8 mouse cellular contexts compared by ENCODE assay signal in the genomic region with DNA sequence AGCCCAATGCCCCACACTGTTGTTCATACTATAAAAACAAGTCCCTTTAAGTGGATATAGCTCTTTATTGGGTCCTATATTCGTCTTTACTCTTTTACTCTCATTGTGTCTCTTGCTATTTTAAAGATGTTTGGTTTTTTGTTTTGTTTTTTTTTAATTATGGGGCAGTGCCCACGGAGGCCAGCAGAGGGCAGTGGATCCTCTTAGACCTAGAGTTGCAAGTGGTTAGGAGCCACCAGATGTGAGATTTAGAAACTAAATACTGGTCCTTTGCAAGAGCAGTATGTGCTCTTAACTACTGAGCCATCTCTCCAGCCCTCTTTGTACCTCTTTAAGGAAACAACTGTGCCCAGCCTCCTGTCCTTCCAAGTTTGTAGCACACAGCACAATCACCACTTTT. TPM values are rescaled to one million over a fixed set of nuclear protein-coding genes. Genes with fewer than 3 reads are reported as not detected.
DNase-seq lines count a peak whose midpoint lies in the region; ATAC-seq and TF ChIP-seq lines count a peak whose summit lies in the region.

No protein-coding gene starts in this region.

- no peaks in the 10 kb centered on the region for H3K4me1 ChIP-seq in spleen, adult 2 months (ENCODE audit: control insufficient read depth, insufficient read depth, insufficient read length)
- no peaks in the 10 kb centered on the region for H3K4me1 ChIP-seq in embryonic facial prominence, embryonic 11.5 days (ENCODE audit: control insufficient read depth, insufficient read depth, low read length)

- ATAC-seq in embryonic facial prominence, embryonic 11.5 days (replicated peaks; ENCODE audit: insufficient number of reproducible peaks, low FRiP score, low TSS enrichment, low read depth), result no peak

- peak; percentile 21 to 52 for DNase-seq in heart, postnatal 10 days
- DNase-seq in heart, adult 9 months (ENCODE audit: low spot score in 2 of 2), result no peak
- DNase-seq in spleen, adult 2 months (ENCODE audit: low read depth in 1 of 2, low spot score in 2 of 2), result peak in 1 of 2 experiments; percentile 38
- DNase-seq in spleen, postnatal 36 days (ENCODE audit: low spot score in 2 of 2), result no peak
- DNase-seq in embryonic facial prominence, embryonic 11.5 days (ENCODE audit: low spot score), result peak; percentile 63
- peak; percentile 53 for DNase-seq in retina, postnatal 1 day
- DNase-seq in right cerebral cortex, postnatal 4 days, result no peak
- DNase-seq in frontal cortex, postnatal 14 days (ENCODE audit: low spot score in 2 of 2), result no peak

- no peak for TF ChIP-seq POLR2A in spleen, adult 2 months (IDR thresholded peaks at IDR 0.05; ENCODE audit: low read depth, low read length)

- peak; percentile 56; the same call in 1 of the 2 replicates for TF ChIP-seq CTCF in spleen, adult 2 months (IDR thresholded peaks at IDR 0.05; ENCODE audit: extremely low read depth, insufficient read depth, insufficient read length, insufficient replicate concordance)

- H3K9ac ChIP-seq in embryonic facial prominence, embryonic 11.5 days (replicated peaks; ENCODE audit: low read length), result no peak overlapping the region

- H3K27ac ChIP-seq in spleen, adult 2 months (ENCODE audit: insufficient read depth, low read length), result no peak overlapping the region
- no peak overlapping the region for H3K27ac ChIP-seq in embryonic facial prominence, embryonic 11.5 days (replicated peaks; ENCODE audit: low read depth, low read length)

- 2% methylated on average over 2 of the region's 2 CpGs for WGBS in spleen, adult 2 months
- WGBS in embryonic facial prominence, embryonic 11.5 days, result 5% methylated on average over 2 of the region's 2 CpGs

- H3K27me3 ChIP-seq in spleen, adult 2 months (ENCODE audit: control insufficient read depth, insufficient read depth, low read length), result no peaks in the 10 kb centered on the region
- no peaks in the 10 kb centered on the region for H3K27me3 ChIP-seq in embryonic facial prominence, embryonic 11.5 days (ENCODE audit: control insufficient read depth, insufficient read depth, low read length)

- no peaks in the 10 kb centered on the region for H3K9me3 ChIP-seq in embryonic facial prominence, embryonic 11.5 days (replicated peaks; ENCODE audit: control insufficient read depth, low read length)

- no peak overlapping the region for H3K4me2 ChIP-seq in embryonic facial prominence, embryonic 11.5 days (ENCODE audit: low read depth, low read length)

- no peak overlapping the region for H3K4me3 ChIP-seq in spleen, adult 2 months (ENCODE audit: extremely low read depth, insufficient read depth, insufficient read length)
- H3K4me3 ChIP-seq in embryonic facial prominence, embryonic 11.5 days (ENCODE audit: low read depth, low read length), result no peak overlapping the region

- intact Hi-C loops in heart, postnatal 10 days (cut with DNase I), result loop anchor here (10.0 kb wide), 1 partner anchor 167 kb away; no protein-coding TSS in a partner anchor

- no peaks in the 10 kb centered on the region for H3K36me3 ChIP-seq in spleen, adult 2 months (ENCODE audit: control insufficient read depth, insufficient read depth, low read length)
- H3K36me3 ChIP-seq in embryonic facial prominence, embryonic 11.5 days (replicated peaks; ENCODE audit: control insufficient read depth, insufficient read depth, low read depth, low read length), result no peaks in the 10 kb centered on the region

RNA-seq across cellular contexts. Expression of a gene that starts 28.4 kb away (rescaled TPM):
- 100 to 1,000 TPM; 530 to 563 TPM for total RNA-seq in heart, postnatal 10 days (2021)
- 2,204 and 3,047 TPM in 2 replicates for polyA plus RNA-seq in spleen, adult 2 months (2012; rRNA removed)
- polyA plus RNA-seq in embryonic facial prominence, embryonic 11.5 days (2014; fragmentation: Nextera tagmentation; extraction: Ambion mirVana), result 755 and 775 TPM in 2 replicates

RNA-seq across cellular contexts. Expression of a gene that starts 45.5 kb away (rescaled TPM):
- total RNA-seq in heart, postnatal 10 days (2021), result 10 to 100 TPM; 27.9 to 30.1 TPM
- 24.4 and 24.7 TPM in 2 replicates for polyA plus RNA-seq in spleen, adult 2 months (2012; rRNA removed)
- 3.2 and 3.8 TPM in 2 replicates for polyA plus RNA-seq in embryonic facial prominence, embryonic 11.5 days (2014; fragmentation: Nextera tagmentation; extraction: Ambion mirVana)

RNA-seq across cellular contexts. Expression of a gene that starts 54.2 kb away (rescaled TPM):
- 10 to 100 TPM; 10.1 to 12.8 TPM for total RNA-seq in heart, postnatal 10 days (2021)
- 53.6 and 63.6 TPM in 2 replicates for polyA plus RNA-seq in spleen, adult 2 months (2012; rRNA removed)
- polyA plus RNA-seq in embryonic facial prominence, embryonic 11.5 days (2014; fragmentation: Nextera tagmentation; extraction: Ambion mirVana), result 0.27 and 0.33 TPM in 2 replicates

RNA-seq across cellular contexts. Expression of a gene that starts 54.8 kb away (rescaled TPM):
- 1 to 10 TPM; 2.9 to 5.0 TPM for total RNA-seq in heart, postnatal 10 days (2021)
- 3.9 and 6.1 TPM in 2 replicates for polyA plus RNA-seq in spleen, adult 2 months (2012; rRNA removed)
- 7.7 and 14.0 TPM in 2 replicates for polyA plus RNA-seq in embryonic facial prominence, embryonic 11.5 days (2014; fragmentation: Nextera tagmentation; extraction: Ambion mirVana)

Comparison
In these comparisons a context has a peak if more than half of its experiments do, and no peak if none do; other contexts are left out.
1. DNase-seq: peak in heart, postnatal 10 days (2 of 2), embryonic facial prominence, embryonic 11.5 days (single experiment) and retina, postnatal 1 day (single experiment); none in heart, adult 9 months (0 of 2), spleen, postnatal 36 days (0 of 2), right cerebral cortex, postnatal 4 days (single experiment) and frontal cortex, postnatal 14 days (0 of 2).
2. RNA of a gene that starts 54.2 kb away (polyA plus RNA-seq): 53.6 to 63.6 TPM in spleen, adult 2 months; 0.27 to 0.33 TPM in embryonic facial prominence, embryonic 11.5 days; every median in the first group is over 10 times any median in the second.